Mouse (Mus musculus) frontal cortex, postnatal 25 days (tissue): ENCODE results near the gene Sox5.

Experiments
- DNase-seq, 2 experiments: peaks; one replicate each; pipeline ENCODE4 v3.0.0; 2022; ENCODE audit warnings: low spot score in 2 of 2

Sox5 gene

GRCm38 (mm10) chr6:144491761-144492415 lies 289.9 kb downstream of the Sox5 start:
- DNase-seq = no peak

GRCm38 (mm10) chr6:144490896-144491295 lies 290.9 kb downstream of the Sox5 start:
- DNase-seq = no peak

DNA sequence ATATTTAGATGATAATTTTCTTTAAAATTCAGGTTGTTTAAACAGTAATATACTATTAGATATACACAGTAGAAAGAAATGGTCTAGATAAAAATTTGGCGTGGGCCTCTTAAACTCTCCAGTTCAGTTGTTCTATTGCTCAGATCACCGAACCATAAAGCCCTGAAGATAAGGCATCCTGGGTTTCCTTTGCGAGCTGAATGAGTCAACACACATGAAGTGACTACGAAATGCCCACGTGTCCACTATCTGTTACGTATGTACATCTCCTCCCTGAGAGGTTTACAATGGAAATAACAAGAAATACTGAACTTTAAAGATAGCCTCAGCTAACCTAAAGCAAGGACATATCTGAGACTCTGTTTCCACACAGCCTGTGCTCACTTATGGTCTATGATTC lies 296.2 kb downstream of the Sox5 start:
- no peak for DNase-seq

- DNase-seq = no peak
Measured at GRCm38 (mm10) chr6:144483166-144483565, 298.6 kb downstream of the Sox5 start.

DNA sequence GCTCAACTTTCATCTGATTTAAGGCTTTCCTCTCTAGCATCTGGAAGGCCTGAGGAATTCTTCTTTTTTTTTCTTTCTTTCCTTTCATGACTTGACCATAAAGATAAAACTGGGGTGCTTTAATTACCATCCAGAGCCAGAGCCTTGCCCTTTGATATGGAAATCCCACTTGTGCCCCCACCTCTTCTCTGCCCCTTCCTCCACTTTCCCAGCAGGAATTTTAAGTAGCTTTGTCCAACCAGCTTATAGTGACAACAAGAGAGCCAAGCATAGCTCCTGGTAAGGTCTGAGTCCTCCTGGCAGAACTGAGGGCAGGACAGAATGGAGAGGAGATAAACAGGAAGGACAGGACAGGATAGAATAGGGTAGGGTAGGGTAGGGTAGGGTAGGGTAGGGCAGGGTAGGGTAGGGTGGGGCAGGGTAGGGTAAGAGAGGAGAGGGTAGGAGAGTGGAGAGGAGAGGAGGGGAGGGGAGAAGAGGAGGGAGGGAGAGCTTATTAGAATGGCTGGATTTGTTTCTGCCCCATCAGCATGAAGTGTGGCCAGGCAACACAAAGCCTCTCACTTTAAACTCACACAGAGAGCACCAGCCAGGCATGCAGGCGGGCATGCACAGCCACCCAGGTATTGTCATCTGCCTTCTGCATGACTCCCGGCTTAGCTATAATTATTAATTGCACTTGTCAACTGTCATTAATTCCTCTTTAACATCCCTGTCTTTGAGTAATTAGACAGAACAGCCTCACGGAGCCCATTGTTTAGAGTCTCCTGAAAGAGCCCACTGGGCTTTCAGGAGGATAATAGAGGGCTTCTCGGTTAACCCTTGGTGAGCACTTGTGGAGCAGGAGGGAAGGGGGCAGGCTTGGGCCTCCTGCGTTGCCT lies 300.9 kb downstream of the Sox5 start:
- no peak for DNase-seq

DNA sequence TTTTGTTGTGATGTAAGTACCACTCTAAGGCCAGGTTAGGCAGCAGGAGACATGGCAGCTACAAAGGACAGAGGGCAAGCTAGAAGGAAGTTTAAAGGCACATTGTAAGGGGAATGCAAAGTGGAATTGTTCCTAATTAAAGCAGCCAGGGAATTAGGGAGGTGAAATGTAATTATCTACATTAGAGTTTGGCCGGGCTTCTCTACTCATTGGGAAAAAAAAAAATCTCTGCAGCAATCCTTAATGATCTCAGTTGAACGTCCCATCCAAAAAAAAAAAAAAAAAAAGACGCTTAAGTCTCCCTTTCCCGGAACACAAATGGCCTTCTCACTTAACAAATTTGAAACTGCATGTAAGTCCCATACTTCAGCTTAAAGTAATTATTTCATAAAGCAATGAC lies 301.9 kb downstream of the Sox5 start:
- no peak for DNase-seq

GRCm38 (mm10) chr6:144477287-144478064 lies 304.3 kb downstream of the Sox5 start:
- DNase-seq = no peak

DNA sequence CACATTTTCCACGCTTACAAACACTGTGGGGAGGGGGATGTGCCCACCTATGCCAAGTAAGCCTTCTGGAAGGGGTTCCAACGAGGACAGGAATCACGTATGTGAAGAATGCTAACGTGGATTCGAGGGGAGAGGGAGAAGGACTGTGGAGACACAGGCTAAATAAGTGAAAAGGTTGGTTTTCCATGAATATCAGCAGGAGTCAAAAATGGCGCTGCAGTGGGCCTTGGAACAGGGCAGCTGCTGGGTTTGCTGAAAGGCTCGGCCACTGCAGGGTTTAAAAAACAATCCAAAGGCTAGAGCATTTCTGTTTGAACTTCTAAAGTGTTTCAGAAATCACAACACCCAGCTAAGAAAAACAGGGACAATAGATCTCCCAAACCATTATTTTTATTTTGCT lies 308.3 kb downstream of the Sox5 start:
- DNase-seq = no peak

- DNase-seq = no peak
Measured at GRCm38 (mm10) chr6:144472089-144472900, 309.5 kb downstream of the Sox5 start.

DNA sequence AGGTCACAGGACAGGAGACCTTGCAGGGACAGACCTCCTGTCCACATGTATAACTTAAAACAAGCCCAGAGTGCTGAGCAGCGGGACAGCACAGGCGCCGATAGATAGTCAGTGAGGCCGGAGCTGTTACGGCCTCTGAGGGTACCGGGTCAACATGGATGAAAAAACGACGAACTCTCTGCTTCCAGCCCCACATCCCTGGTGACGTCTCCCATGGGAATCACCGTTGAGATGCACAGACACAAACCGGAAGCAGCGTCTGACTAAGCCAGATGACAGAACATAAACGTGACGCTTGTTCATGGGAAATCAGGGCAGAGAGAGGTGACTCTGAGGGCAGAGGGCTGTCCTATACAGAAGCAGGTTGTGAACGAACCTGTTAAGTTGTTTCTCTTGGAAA lies 315.1 kb downstream of the Sox5 start:
- DNase-seq = no peak

DNA sequence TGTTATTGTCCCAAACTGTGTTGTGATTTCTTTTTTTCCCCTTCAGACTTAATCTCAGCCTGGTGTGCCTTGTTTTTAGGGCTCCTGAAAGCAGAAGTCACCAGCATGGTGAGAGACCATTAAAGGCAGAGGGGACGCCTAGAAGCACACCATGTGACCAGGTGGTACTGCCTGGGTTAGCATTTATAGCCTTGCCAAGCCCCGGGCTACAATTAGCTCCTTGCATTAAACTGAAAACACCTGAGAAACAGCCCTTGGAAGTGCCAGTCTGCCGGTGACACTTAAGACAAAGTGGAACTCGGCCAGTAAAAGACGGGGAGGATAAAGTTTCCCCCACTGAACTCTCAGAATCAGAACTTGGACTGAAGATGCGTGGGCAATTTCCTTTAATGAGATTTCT lies 318.1 kb downstream of the Sox5 start:
- DNase-seq = no peak

- no peak for DNase-seq
Measured at GRCm38 (mm10) chr6:144463274-144463673, 318.5 kb downstream of the Sox5 start.

- no peak for DNase-seq
Measured at GRCm38 (mm10) chr6:144459486-144459885, 322.3 kb downstream of the Sox5 start.

DNA sequence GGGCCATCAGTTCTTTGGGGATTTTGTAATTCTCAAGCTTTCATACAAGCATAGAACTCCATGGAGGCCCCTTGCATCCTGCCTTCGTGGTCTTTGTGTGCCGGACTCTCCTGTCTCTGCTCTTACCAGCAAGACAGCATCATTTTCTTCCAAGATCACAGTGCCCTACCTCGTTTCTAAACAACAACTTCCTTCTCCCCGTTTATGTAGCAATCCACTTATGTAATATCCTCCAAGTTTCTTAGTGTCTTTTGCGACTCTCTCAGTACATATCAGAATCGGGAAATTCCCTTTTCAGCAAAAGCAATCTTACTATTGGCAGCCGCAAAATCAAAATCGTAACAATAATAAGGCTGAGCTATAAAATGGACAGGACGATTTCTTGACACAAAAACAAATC lies 324.3 kb downstream of the Sox5 start:
- DNase-seq = no peak

DNA sequence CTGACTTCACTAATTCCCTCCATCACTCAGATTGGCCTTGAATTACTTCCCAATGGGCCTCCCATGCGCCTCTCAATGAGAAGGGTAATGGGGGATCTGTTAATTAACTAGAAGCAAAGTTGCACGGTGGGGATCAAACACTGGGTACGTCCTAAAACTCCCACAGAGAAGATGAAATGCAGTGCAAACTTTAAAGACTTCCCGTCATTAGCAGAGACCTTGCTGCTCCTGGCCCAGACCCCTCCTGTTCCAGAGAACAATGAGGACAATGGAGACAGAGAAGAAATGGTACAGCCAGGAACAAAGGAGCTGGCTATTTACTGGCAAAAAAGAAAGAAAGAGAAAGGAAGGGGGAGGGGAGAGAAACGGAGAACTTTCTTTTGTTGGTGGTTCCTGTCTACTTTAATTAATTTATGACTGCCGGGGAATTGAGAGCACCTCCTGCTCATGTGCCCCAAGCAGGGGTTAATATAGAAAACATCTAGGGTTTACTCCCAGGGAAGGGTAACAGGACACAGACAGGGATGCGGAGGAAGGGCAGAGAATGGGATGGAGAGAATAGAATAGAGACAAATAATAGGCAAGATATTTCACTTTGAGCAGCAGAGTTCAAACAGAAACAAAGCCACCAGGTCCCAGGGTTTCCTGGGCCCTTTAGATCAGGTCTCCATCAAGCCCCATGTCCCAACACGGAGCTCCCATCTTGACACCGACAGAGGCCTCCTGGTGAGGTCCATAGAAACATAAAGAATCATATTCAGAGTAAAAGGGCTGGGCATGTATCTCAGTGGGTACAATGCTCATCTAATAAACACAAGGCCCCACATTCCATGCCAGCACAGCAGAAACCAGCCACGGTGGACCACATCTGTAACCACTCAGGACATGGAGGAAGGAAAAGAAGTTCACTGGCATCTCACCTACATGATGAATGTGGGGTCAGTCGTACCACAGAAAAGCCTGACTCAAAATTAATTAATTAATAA lies 327.2 kb downstream of the Sox5 start:
- DNase-seq = no peak

- no peak for DNase-seq
Measured at GRCm38 (mm10) chr6:144453605-144454004, 328.2 kb downstream of the Sox5 start.

DNA sequence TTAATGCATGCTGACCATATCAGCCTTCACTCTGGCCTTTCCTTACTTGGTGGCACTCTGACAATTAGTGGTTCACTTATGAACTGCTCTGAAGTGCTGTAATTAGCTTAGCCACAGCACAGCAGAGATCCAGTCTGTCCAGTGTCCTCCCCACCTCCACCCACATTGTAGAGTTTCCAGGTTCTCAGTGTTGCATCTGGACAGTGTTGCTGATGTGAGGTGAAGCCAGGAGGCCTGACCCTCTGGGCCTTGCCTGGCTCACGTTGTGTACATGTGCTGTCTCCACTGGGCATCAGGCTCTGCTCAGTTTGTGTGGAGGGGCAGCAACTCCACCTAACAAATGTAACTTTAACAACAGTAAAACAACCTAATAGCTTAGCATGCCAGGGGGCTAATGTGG lies 328.6 kb downstream of the Sox5 start:
- no peak for DNase-seq

GRCm38 (mm10) chr6:144452200-144452977 lies 329.4 kb downstream of the Sox5 start:
- peak in 1 of 2 experiments; percentile 32 for DNase-seq

DNA sequence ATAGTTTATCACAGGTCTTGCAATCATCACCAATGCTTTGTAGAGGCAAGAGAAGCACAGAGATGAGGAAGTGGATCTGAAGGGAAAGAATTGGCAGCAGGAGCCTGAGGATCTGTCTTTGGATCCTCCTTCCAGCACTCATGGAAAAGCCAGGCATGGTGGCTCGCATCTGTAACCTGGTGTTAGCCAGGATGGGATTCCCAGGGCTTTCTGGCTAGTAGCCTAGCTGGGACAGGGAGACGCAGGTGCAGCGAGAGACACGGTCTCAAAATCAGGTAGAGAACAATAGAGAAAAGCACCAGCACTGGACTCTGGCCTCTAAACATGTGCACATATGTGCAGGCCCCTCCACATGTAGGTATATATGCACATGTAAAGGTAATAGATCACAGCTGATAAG lies 330.1 kb downstream of the Sox5 start:
- DNase-seq = no peak
